Mouse (Mus musculus) ES-Bruce4 (cell line): Measurements from ENCODE around the gene Zfp59.

Experiments
- CTCF ChIP-seq: IDR thresholded peaks from one replicate; pipeline ENCODE4 v1.8.1; 2011; ENCODE audit warnings: low read depth, low read length
- POLR2A ChIP-seq: IDR thresholded peaks from one replicate; pipeline ENCODE4 v1.8.1; 2011; ENCODE audit warnings: low read length; ENCODE audit not compliant: insufficient read depth

DNA sequence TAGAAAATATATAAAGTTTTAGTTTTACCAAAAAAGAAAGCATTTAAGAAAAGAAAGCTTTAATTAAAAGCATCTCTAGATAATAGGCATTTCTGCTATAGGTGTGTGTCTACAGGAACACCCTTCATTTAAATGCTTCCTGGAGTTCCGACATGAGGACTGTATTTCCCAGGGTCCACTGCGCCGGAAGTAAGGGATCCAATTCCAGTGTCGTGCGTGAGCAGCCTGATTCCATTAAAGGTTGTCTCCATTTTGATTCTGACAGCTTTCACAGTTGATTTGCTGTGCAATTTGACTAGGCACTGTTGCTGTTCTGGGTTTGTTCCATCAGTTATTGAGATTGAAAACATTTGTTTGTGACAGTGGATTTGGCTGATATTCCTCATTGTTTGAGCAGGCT is 35.4 kb upstream of the Zfp59 start:
- no peak for TF ChIP-seq CTCF
- TF ChIP-seq POLR2A = no peak
